In the genomic region with DNA sequence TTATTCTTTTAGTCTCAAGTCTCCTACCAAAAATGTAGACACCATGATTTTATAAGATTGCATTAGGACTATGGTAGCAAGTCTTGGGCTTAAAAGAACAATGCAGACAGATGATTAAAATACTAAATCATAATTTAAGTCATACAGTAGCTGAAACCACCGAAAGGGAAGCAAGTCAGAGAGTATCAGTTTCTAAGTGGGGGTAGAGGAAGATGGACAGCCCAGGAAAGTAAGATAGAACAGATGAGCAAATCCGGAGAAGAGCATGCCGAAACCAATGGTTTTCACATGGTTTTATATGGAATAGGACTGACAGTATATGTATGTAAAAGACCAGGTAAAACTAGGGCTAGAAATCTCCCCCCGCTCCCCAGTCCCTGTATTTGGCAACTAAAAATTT, we compare ENCODE assay signal across 25 mouse cellular contexts. TPM values are rescaled to one million over a fixed set of nuclear protein-coding genes. Genes with fewer than 3 reads are reported as not detected.
A peak's percentile ranks its signal among the peaks of the same experiment; 100 is the strongest.
DNase-seq lines count a peak whose midpoint lies in the region; ATAC-seq and TF ChIP-seq lines count a peak whose summit lies in the region.
"Had no signal": no experiment of that assay in that cellular context is flagged by ENCODE, and none has a peak within 500 bp of the region (broad histone marks: within the 10 kb centered on the region; RNA-seq: fewer than 3 reads in every experiment).

No protein-coding gene starts in this region.

- ATAC-seq in granulocyte monocyte progenitor cell, adult 5-6 weeks (replicated peaks; ENCODE audit: poor library complexity, severe bottlenecking), result peak; percentile 19; the same call in 1 of the 2 replicates
- ATAC-seq: forebrain, embryonic 16.5 days had no signal

- H3K9me3 ChIP-seq in hindbrain, embryonic 10.5 days, result no peaks in the 10 kb centered on the region
- H3K9me3 ChIP-seq: embryonic facial prominence, embryonic 12.5 days; embryonic facial prominence, embryonic 15.5 days; forebrain, embryonic 12.5 days; heart, embryonic 10.5 days; heart, embryonic 13.5 days; hindbrain, embryonic 12.5 days; hindbrain, embryonic 15.5 days had no signal

- H3ac ChIP-seq in myocyte (ENCODE audit: control insufficient read depth, insufficient read length), result no peak overlapping the region

- no peak for TF ChIP-seq POLR2A in myocyte (IDR thresholded peaks at IDR 0.05; ENCODE audit: insufficient read length, low read depth)

- H3K4me3 ChIP-seq in gastrocnemius, adult 2 months, result no peak overlapping the region
- no peak overlapping the region for H3K4me3 ChIP-seq in myocyte
- no peak overlapping the region for H3K4me3 ChIP-seq in hindbrain, embryonic 10.5 days
- H3K4me3 ChIP-seq: embryonic facial prominence, embryonic 12.5 days; embryonic facial prominence, embryonic 15.5 days; forebrain, embryonic 12.5 days; heart, adult 2 months; heart, embryonic 10.5 days; heart, embryonic 13.5 days; hindbrain, embryonic 12.5 days; hindbrain, embryonic 15.5 days had no signal

- H3K79me2 ChIP-seq in myocyte (ENCODE audit: control insufficient read depth, insufficient read depth), result peaks cover 96% of the 10 kb centered on the region

- no peaks in the 10 kb centered on the region for H3K4me1 ChIP-seq in hindbrain, embryonic 10.5 days (replicated peaks)
- H3K4me1 ChIP-seq: embryonic facial prominence, embryonic 12.5 days; embryonic facial prominence, embryonic 15.5 days; forebrain, embryonic 12.5 days; hindbrain, embryonic 12.5 days; hindbrain, embryonic 15.5 days had no signal

- no peak for DNase-seq in gastrocnemius, adult 2 months
- no peak for DNase-seq in gastrocnemius, postnatal 25 days
- peak; percentile 64 for DNase-seq in A20 (ENCODE audit: low read depth, low spot score)
- no peak for DNase-seq in hindbrain, embryonic 10.5 days (ENCODE audit: low spot score)
- no peak for DNase-seq in left cerebral cortex, postnatal 36 days (ENCODE audit: low spot score in 2 of 2)
- no peak for DNase-seq in adrenal gland, postnatal 14 days
- DNase-seq: adrenal gland, adult 2 months; adrenal gland, postnatal 25 days; cerebellum, adult 18-20 months; cerebellum, adult 9-10 months; cerebellum, postnatal 14 days; gastrocnemius, postnatal 14 days; heart, adult 2 months; heart, postnatal 14 days; heart, postnatal 4 days had no signal

- WGBS in hindbrain, embryonic 10.5 days, result 94% methylated on average over 4 of the region's 4 CpGs

- H3K36me3 ChIP-seq in myocyte (ENCODE audit: control insufficient read depth, insufficient read depth), result no peaks in the 10 kb centered on the region
- H3K36me3 ChIP-seq in hindbrain, embryonic 10.5 days, result no peaks in the 10 kb centered on the region
- H3K36me3 ChIP-seq: embryonic facial prominence, embryonic 12.5 days; embryonic facial prominence, embryonic 15.5 days; forebrain, embryonic 12.5 days; heart, embryonic 10.5 days; heart, embryonic 13.5 days; hindbrain, embryonic 12.5 days; hindbrain, embryonic 15.5 days had no signal

- intact Hi-C loops in gastrocnemius, adult 2 months (cut with DNase I), result loop anchor here (5.0 kb wide), 1 partner anchor 37 kb away; no protein-coding TSS in a partner anchor
- intact Hi-C loops in left cerebral cortex, postnatal 36 days (cut with DNase I), result no loop called here

- H3K27ac ChIP-seq in gastrocnemius, adult 2 months, result peak overlapping the region; percentile 21; the same call in 1 of the 2 replicates
- no peak overlapping the region for H3K27ac ChIP-seq in hindbrain, embryonic 10.5 days
- H3K27ac ChIP-seq: embryonic facial prominence, embryonic 12.5 days; embryonic facial prominence, embryonic 15.5 days; forebrain, embryonic 12.5 days; heart, adult 2 months; heart, embryonic 10.5 days; heart, embryonic 13.5 days; hindbrain, embryonic 12.5 days; hindbrain, embryonic 15.5 days had no signal

- no peaks in the 10 kb centered on the region for H3K27me3 ChIP-seq in myocyte (ENCODE audit: control insufficient read depth, insufficient read depth, insufficient read length)
- no peaks in the 10 kb centered on the region for H3K27me3 ChIP-seq in hindbrain, embryonic 10.5 days (ENCODE audit: insufficient read depth, poor library complexity, severe bottlenecking)
- H3K27me3 ChIP-seq: embryonic facial prominence, embryonic 12.5 days; embryonic facial prominence, embryonic 15.5 days; forebrain, embryonic 12.5 days; heart, embryonic 13.5 days; hindbrain, embryonic 12.5 days; hindbrain, embryonic 15.5 days had no signal

- no peak for TF ChIP-seq CTCF in gastrocnemius, adult 2 months (IDR thresholded peaks at IDR 0.05)

- peak overlapping the region; percentile 18 for H3K4me2 ChIP-seq in myocyte (ENCODE audit: low read depth)
- H3K4me2 ChIP-seq: embryonic facial prominence, embryonic 12.5 days; embryonic facial prominence, embryonic 15.5 days; forebrain, embryonic 12.5 days; heart, embryonic 13.5 days; hindbrain, embryonic 12.5 days; hindbrain, embryonic 15.5 days had no signal

TF ChIP-seq in myocyte, 11 proteins besides CTCF, POLR2A, EP300 and RAD21:
- no peak for TF ChIP-seq CEBPB (IDR thresholded peaks at IDR 0.05; ENCODE audit: insufficient read depth, poor library complexity, severe bottlenecking)
- no peak for TF ChIP-seq MYOD1 (IDR thresholded peaks at IDR 0.05; ENCODE audit: control insufficient read depth in 1 of 3, insufficient read length in 2 of 3, low read depth in 2 of 3)
- TF ChIP-seq REST (IDR thresholded peaks at IDR 0.05; ENCODE audit: insufficient read depth, insufficient read length), result no peak
- no peak for TF ChIP-seq MAX (IDR thresholded peaks at IDR 0.05; ENCODE audit: low read depth)
- no peak for TF ChIP-seq USF1 (IDR thresholded peaks at IDR 0.05; ENCODE audit: low read depth)

RNA-seq across cellular contexts. Expression of a gene that starts 39.7 kb away (rescaled TPM):
- 10 to 100 TPM; 65.3 to 77.3 TPM for total RNA-seq in gastrocnemius, adult 2 months (2021)
- total RNA-seq in gastrocnemius, postnatal 25 days (2021), result 10 to 100 TPM; 68.2 to 68.4 TPM
- 42.2 and 46.3 TPM in 2 replicates for total RNA-seq in granulocyte monocyte progenitor cell, adult 5-6 weeks (2014; fragmentation: Nextera tagmentation)
- 51.6 and 52.2 TPM in 2 replicates for total RNA-seq in granulocyte monocyte progenitor cell, adult 5-6 weeks (2017)
- 4.4 TPM for polyA plus RNA-seq in myocyte (2012; fragmentation: generic; extraction: Trizol)
- polyA plus RNA-seq in hindbrain, embryonic 10.5 days (2016; fragmentation: Nextera tagmentation; extraction: Ambion mirVana), result 6.2 and 7.2 TPM in 2 replicates
- total RNA-seq in left cerebral cortex, postnatal 36 days (2021), result 100 to 1,000 TPM; 102 to 103 TPM
- 120 and 123 TPM in 2 replicates for total RNA-seq in adrenal gland, postnatal 14 days (2021)
